Mouse (Mus musculus) E14TG2a.4 (cell line): ENCODE measurements around the gene Ugt1a9.

ENCODE experiments used
- CTCF ChIP-seq: conservative IDR thresholded peaks from 2 replicates; pipeline ENCODE4 v1.5.1; 2014; ENCODE audit warnings: low read length
- NANOG ChIP-seq: IDR thresholded peaks from 2 replicates; pipeline ENCODE4 v1.6.1; 2014; ENCODE audit warnings: borderline replicate concordance, low read length, mixed read lengths

DNA sequence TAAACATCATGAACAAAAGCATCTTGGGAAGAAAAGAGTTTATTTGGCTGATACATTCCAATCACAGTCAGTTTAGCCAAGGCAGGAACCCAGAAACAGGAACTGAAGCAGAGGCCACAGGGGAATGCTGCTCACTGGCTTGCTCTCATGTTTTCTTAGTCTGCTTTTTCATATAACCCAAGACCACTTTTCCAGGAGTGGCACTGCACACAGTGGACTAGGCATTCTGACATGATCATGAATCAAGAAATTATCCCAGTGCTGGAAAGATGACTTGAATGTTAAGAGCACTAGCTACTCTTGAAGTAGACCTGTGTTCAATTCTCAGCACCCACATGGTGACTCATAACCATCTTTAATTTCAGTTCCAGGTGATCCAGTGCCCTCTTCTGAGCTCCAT lies 155.1 kb downstream of the Ugt1a9 start:
- TF ChIP-seq CTCF (no peak), NANOG (no peak)
